Mouse (Mus musculus): ENCODE data around the gene Pxt1.
A peak's percentile ranks its signal among the peaks of the same experiment; 100 is the strongest.

Pxt1 gene

GRCm38 (mm10) chr17:28947011-28947939, 3.6 kb upstream of the Pxt1 start:
- DNase-seq = no peak

- DNase-seq = no peak
Observed at GRCm38 (mm10) chr17:28944481-28944880, 841 bp upstream of the Pxt1 start.

- peak; percentile 24 for DNase-seq
Observed at GRCm38 (mm10) chr17:28942101-28942500, 1.5 kb downstream of the Pxt1 start.

- no peak for DNase-seq
Observed at GRCm38 (mm10) chr17:28940776-28941555, 2.7 kb downstream of the Pxt1 start.

GRCm38 (mm10) chr17:28936622-28937345, 6.9 kb downstream of the Pxt1 start:
- peak; percentile 60 for DNase-seq

GRCm38 (mm10) chr17:28936133-28936532, 7.5 kb downstream of the Pxt1 start:
- DNase-seq = no peak

GRCm38 (mm10) chr17:28934120-28934916, 9.3 kb downstream of the Pxt1 start:
- DNase-seq = no peak

GRCm38 (mm10) chr17:28932274-28932673, 11.4 kb downstream of the Pxt1 start:
- no peak for DNase-seq

- no peak for DNase-seq
Observed at GRCm38 (mm10) chr17:28931436-28932211, 12.0 kb downstream of the Pxt1 start.

- peak; percentile 95 for DNase-seq
Observed at GRCm38 (mm10) chr17:28930392-28931074, 13.1 kb downstream of the Pxt1 start.

- no peak for DNase-seq
Observed at GRCm38 (mm10) chr17:28929369-28929768, 14.3 kb downstream of the Pxt1 start.

- no peak for DNase-seq
Observed at GRCm38 (mm10) chr17:28928004-28928403, 15.6 kb downstream of the Pxt1 start.

GRCm38 (mm10) chr17:28926866-28927635, 16.6 kb downstream of the Pxt1 start:
- DNase-seq = peak; percentile 67

GRCm38 (mm10) chr17:28926380-28926779, 17.3 kb downstream of the Pxt1 start:
- DNase-seq = peak; percentile 87

GRCm38 (mm10) chr17:28924957-28925595, 18.6 kb downstream of the Pxt1 start:
- no peak for DNase-seq

GRCm38 (mm10) chr17:28922096-28922495, 21.5 kb downstream of the Pxt1 start:
- DNase-seq = no peak

- DNase-seq = no peak
Observed at GRCm38 (mm10) chr17:28921086-28921485, 22.6 kb downstream of the Pxt1 start.

GRCm38 (mm10) chr17:28916520-28916919, 27.1 kb downstream of the Pxt1 start:
- DNase-seq = no peak

- no peak for DNase-seq
Observed at GRCm38 (mm10) chr17:28915060-28915628, 28.5 kb downstream of the Pxt1 start, which contains the start of gene 4930539E08Rik. Gene 4930539E08Rik (minus strand): TSS chr17:28915324.
